Mouse (Mus musculus) retina, adult 2 months (tissue): ENCODE data around the gene Mki67.
A peak's percentile ranks its signal among the peaks of the same experiment; 100 is the strongest.

Source experiments
- DNase-seq: peaks from one replicate; pipeline ENCODE4 v3.0.0-alpha.2; 2012; ENCODE audit warnings: low read depth, low spot score

Gene Mki67

DNA sequence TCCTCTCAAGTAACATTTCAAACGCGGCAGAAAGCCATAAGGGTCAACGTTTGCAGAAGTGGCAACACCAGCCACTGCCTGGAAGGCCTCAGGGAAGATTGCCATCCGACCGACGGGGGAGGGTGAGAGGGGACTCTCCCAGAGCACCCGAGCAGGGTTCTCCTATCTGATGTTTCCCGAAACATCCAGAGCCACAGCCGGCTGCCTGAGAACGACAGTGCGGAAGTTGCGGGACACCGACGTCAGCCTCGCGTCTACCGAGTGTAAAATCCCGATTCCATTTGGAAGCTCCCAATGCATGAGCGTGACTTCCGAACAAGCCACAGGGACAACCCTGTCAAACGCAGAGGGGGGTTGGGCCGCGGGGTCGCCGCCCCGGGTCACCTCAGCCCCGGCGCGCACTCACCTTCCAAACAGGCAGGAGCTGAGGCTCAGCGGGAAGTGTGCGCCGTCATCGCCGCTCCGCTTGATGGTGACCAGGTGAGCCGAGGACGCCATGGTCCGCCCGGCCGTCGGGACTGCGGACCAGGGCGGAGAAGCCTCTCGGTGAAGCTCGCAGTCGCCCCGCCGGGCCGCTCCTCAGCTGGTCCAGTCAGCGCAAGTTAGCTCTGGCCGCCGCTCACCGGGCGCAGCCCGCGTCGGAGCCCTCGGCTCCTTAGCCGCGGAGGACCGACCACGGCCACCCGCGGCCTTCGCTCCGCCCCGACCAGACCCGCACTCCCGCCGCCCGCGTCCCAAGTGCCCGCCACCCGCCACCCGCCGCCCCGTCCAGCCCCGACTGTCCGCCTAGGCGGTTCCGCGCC, at the start of gene Mki67:
Gene Mki67, minus strand, starts transcription at position 720 of the 803 bp plus-strand sequence.
- DNase-seq: no peak

DNA sequence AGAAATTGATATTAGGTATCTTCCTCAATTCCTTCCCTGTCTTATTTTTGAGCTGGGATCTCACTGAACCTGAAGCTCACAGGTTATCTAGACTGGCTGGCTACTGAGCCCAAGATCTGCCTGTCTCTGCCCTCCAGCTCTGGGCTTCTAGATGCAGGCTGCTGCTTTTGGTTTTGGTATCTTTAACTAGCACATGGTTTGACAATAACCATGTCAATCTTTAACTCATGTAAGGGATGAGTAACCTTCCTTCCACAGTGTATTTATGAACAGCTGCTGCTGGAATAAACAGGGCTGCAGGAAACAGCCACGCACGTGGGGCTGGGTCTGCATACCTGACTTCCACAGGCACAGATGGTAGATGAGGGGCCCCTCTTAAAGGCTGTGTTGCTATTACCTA, 47.1 kb upstream of the Mki67 start:
- no peak for DNase-seq

DNA sequence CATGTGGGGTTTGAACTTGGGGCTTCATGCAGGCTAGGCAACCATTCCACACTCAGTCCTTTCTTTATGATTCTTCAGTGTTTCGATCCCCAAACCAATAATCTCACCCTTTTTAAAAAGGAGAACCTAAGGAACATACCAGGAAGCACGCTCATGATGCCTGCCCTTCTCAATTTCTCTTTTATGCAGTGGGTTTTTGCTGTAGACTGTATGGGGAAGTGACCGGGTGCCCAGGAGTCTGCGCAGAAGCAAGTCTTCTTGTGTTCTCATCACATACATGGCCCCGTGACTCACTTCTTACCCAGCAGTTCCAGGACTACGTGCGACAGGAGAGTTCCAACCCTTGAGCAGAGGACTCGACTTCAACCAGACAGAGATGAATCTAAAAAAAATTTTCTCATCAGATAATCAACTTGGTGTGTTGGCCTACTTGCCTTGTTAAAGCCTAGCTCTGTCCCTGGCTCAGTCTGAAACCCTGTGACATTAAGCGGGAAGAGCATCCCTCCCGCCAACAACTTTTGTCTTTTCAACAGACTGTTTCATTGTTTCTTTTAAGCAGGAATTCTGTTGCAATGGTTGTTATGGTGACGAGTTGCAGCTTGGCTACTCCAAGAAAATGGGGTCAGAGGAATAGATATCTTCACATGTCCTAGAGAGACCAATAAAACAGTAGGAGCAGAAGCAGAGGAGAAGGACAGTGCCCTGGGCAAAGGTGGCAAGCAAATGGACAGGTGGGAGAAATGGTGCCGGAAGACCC, 42.8 kb upstream of the Mki67 start:
- DNase-seq: no peak

DNA sequence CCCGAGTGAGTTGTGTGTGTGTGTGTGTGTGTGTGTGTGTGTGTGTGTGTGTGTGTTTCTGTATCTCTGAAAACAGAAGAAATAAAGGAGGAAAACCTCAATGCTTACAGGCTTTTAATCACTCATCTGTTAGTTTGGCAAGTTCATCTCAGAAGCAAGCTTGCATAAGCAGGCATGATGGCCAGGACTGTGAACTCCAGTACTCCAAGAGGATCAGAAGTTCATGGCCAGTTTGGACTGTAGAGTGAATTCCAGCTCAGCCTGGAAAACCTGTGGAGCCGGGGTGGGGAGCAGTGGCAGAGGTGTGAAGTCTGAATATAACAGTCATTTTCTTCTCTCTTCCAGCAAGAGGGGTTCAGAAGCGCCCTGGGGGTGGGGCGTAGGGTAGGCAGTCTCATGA, 42.0 kb upstream of the Mki67 start:
- no peak for DNase-seq

DNA sequence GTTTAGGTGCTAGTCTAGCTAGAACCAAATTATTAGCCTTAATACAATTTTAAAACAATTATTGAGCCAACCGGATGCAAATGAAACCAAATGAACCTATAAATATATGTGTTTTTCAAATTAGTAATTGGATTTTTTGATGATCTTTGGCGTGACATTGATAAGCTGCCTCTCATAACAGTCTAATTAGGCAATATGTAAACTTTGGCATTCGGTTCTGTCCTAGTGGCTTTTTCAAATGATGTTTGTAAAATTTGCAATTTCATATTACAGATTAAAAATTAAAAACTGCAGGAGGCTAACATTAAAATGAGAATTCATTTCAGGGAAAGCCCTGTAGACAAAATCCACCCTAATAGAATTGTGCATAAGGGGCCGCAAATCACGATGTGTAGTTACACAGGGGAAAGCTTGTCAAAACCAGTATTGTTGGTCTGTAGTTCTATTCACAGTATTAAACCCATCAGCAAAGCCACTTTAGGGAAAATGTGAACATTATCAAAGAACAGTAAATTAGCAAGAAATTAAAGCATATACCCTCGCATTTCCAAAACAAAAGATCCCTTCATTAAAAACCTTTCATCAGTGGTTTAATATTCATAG, 40.9 kb upstream of the Mki67 start:
- DNase-seq: no peak

DNA sequence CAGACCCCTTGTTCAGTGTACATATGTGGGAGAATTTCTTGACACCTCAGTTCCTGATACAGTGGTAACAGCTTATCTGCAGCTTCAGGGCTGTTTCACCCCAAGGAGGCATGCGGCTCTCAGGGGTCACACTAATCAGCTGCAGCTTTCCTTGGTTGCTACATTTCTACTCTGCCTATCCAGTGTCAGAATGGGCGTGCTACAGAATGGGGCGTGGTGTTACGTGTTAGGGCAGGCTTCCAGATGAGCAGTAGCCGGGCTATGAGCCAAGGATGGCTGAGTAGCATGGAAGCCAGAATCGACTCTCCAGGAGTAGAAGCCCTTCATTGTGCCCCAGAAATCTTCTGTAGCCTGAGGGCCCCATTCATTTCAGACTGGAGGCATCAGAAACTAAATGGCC, 32.8 kb upstream of the Mki67 start:
- no peak for DNase-seq

DNA sequence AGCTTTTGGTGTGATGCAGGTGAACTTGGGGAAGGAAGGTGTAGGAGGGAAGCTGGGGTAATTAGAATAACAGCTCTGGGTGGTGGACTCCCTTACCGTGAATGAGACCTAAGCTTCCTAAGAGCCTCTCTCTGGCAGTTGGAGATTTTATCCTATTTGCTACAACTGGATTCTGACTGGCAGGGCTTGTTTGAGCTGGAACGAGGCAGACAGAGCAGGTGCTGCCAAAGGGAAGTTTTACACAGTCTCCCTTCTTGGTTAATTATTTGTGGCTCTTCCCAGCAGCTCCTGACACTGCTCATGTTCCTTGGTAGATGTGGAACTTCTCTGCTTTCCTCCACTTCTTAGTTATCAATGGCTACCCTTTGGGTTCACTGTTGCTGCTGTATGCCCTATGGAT, 30.9 kb upstream of the Mki67 start:
- no peak for DNase-seq

DNA sequence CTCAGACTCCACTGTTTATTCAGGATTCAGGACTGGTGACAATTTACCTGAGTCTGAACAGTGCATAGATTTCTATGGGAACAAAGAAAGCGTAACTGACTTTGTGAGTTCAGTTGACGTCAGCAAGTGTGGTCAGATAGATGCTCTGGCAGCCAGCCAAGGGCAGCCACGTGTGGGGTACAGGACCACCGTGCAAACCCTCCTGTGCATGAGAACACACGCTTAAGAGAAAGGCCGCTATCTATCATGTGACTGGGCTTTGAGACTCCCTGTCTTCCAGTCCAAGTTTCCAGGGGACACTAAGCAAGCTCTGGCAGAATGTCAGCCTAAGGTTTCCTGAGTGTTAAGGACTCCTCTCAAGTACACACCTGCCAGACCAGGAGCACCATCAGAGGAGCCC, 30.4 kb upstream of the Mki67 start:
- no peak for DNase-seq

DNA sequence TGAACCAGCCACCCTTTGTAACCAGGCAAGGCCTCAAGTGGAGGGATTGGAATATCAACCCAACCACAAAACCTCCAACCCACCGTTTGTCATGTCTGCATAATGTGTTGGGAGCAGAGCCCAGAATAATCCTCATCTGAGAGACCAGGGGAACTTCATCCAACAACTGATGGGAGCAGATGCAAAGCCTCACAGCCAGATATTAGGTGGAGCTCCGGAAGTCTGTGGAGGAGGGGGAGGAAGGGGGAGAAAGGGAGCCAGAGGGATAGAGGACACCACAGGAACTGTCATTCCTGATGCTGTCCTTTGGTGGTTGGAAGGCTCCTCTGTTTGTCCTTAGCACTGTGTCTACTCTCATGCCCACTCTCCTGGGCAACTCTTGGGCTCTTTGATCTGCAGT, 28.9 kb upstream of the Mki67 start:
- DNase-seq: no peak

DNA sequence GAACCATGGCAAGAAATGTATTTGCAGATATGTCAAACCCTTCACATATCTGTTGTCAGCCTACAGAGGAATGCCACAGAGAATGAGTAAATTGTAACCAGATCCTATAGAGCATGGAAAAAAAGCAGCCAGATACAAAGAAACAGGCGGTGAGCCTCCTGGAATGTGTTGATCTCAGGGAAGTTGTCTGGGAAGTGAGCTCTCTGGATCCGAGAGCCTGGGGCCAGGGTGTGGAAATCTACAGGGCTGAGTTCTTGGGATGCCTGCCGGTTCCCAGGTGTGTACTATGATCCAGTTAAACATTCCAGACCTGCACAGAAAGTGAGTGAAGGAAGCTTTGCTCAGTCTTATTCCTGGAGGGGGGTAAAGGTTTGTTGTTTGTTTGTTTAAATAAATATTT, 24.3 kb upstream of the Mki67 start:
- DNase-seq: no peak

DNA sequence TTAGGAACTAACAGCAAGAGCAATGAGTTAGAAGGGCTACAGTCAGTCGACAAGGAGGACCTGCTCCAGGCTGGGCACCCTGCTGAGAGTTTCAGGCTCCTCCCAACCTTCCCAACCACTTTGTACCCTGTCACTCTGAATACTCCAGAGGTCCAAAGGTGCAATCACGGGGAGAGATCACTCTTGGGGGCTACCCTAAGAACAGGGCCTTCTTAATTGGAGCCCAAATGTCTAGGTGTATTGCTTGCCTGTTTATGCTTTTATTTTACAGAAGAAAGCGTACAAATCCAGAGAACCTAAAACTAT, 20.4 kb upstream of the Mki67 start:
- DNase-seq: no peak

DNA sequence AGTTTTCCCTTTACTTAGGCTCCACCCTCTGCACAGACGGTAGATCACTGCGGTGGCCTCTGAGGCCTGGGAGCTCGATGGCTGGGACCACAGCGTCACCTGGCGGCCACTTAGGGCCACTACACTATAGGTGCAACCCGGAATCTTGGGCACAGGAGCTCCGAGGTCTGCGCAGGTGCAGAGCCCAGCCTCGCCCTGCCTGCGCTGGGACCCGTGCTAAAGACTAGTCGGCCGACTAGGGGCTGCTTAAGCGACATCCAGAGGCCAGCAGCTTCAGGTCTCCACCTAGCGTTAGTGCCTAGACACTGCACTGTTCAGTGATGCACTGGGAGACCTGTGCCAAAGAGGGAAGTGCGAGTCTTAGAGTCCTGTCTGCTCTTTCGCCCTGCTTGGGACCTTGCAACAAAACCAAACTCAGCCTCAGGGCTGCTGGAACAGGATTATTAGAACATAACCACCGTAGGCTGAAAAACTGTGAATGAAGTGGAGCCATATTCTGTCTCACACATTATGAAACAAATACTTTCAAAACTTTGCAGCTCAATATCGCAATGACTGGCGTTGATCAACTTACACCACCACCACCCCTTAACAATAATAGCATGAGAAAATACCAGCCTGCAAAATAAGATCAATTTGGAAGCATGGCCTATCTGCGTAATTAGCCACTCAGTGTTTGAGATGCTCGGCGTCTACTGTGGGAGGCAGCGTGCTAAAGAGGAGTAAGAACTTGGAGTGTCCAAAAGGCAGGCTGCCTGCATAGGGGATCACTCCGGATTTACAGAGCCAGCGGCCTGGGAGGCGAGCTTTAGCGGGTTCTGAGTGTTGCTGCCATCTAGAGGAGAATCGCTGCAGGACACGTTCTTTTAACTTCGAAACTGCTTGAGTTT, 19.8 kb upstream of the Mki67 start:
- peak; percentile 53 for DNase-seq

DNA sequence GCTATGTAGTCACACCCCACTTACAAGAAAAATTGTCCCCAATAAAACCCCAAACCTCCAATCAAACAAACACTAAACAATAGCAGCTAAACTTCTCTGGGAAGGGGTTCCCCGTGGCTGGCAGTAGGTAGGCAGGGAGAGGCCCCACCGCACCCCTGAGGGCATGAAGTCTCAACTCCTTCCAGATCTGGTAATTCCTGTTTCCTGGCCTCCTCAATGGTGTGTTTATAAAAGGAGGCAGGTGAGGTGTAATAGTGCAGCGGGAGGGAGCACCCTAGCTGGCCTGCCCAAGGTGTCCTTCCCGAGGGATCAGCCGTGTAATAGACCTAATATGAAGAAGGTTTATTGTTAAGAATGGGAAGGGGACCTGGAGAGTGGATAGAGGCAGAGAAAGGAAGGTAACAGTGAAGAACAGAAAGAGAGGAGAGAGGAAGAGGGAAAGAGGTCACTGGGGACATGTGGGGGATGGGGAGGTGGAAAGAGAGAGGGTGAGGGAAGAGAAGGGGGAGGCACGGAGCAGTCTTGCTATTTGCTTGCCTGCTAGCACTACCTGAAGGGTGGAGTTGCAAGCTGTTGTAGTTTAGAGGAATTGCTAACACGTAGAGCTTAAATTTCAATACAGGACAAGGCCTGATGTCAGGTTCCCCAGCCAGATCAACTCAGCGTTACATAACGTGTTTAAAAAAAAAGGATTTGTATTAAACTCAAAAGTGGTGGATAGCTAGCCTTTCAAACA, 18.9 kb upstream of the Mki67 start:
- DNase-seq: no peak

DNA sequence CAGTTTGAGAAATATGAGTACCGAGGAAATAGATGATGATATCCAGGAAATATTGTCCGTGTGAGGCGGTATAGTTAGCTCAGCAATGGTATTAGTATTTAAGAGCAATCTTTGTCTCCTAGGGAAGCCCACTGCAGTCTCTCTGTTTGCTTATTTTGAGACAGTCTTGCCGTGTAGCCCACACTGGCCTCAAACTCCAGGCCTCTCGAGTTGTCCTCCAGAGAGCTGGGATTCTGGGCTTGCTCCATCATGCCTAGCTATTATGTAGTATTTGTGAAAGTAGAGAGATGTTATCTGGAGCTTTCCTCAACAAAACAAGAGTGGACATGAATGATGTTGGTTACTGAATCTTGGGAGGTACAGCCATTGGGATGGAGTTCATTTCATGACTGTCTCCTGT, 18.2 kb upstream of the Mki67 start:
- DNase-seq: no peak

DNA sequence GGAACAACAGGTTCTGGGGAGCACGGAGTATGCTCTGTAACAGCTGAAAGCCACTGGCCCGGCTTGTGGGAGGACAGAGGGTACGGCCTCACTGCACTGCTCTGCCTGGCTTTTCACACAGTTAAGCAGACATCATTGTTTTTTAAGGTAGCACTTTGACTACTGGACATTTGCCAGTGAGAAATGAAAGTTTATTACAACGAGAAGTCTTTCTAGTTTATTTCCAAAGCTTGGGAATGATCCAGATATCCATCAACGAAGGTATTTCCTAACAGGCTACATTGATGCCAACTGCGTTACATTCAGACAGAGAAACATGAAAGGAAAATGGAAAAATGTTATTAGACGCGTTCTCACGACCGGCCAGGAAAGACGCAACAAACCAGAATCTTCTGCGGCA, 11.9 kb upstream of the Mki67 start:
- no peak for DNase-seq

DNA sequence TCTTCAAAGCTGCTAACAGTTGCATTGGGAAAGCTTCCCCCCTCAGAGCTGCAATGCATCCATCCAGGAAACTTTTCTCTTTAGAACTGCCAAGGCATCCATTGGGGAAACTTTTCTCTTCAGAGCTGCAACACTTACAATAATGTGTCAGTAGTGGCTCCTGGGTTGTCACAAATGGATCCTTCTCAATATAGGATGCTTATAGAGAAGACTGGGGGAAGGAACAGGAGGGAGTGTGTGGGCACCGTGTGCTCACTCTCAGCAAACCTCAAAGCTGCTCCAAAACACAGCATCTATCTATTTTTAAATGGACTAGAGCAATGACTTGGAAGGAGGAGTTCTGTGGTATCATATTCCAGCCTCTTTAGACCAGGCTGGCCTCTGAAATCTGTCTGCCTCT, 10.5 kb upstream of the Mki67 start:
- no peak for DNase-seq

DNA sequence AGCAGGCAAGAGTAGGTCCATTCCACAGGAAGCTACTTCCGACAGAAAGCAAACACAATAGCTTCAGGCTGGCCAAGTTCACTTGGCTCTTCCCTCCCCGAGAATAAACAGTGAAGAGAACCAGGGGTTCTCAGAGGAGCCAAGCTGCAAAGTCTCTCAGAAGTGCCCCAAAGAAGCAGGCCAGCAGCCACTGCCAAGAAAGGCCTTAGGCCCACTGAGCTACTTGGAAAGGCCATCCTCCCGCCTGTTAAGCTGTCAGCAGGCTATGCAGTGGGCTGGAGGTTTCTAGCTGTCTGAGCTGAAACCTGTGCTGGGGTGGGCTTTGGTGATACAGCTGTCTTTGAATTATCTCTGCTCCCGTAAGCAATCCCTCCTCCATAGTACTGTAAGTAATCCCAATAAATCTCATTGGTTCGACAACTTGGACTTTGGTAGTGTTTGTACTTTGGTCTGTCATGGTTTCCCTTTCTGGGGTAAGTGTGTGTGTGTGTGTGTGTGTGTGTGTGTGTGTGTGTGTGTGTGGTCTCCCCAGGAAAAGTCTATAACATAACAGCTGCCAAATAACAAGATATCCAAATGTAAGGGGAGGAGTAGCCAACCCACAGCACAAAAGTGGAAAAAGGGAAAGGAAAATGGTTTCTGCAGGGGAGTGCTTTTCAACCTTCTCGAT, 7.6 kb upstream of the Mki67 start:
- no peak for DNase-seq

DNA sequence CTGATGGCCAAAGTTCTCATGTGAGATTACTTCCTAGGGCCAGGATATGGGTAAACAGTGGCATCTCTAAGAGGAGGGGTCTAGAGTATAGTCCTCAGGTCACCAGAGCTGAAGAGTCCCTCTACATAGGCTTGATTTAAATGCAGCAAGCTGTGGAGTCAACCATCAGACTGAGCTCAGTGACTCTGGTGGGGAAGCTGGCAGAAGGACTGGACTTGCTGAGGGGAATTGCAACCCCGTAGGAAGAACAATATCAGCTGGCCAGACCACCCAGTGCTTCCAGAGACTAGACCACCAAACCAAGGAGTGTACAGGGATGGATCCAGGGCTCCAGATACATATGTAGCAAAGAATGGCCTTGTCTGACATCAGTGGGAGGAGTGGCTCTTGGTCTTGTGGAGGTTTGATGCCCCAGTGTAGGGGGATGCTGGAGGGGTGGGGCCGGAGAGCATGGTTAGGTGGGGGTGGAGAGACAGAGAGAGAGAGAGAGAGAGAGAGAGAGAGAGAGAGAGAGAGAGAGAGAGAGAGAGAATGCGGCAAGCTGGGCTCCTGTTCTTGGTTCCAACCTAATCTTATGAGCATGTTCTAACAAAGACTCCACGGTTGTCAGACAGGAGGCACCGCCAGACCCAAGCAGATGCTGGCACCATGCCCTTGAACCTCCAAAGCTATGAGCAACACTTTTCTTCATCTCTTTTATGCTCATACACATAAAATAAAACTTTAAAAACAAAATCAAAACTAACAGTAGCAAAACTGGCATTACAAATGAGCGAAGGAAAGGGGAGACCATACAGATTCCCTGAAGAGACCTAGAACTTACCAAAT, 6.1 kb upstream of the Mki67 start:
- DNase-seq: no peak

DNA sequence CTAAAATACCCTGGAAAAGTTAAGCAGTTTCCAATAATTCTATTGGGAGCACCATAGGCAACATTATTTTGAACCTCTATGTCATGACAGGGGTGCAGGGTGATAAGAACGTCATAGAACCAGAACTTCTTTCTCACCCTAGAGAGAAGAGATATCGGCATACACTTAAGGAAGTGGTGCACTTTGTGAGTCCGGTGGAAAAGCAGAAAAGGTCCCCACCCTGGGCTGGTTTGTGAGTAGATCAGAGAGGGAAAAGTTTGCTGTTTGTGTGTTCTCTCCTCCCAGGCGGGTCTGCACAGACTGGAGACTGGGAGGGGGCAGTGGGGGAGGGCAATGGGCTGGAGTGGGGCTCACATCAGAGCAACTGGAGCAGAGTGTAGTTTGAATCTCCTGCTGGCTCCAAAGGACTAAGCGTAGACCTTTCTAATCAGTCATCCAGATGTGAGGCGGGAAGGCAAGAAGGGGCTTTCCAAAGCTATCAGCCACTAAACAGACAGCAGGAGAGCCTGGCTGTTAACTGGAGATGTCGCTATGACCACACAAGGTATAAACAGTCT, 5.4 kb upstream of the Mki67 start:
- no peak for DNase-seq
